Comparison of ENCODE assay signal across 15 mouse cellular contexts in the genomic region with DNA sequence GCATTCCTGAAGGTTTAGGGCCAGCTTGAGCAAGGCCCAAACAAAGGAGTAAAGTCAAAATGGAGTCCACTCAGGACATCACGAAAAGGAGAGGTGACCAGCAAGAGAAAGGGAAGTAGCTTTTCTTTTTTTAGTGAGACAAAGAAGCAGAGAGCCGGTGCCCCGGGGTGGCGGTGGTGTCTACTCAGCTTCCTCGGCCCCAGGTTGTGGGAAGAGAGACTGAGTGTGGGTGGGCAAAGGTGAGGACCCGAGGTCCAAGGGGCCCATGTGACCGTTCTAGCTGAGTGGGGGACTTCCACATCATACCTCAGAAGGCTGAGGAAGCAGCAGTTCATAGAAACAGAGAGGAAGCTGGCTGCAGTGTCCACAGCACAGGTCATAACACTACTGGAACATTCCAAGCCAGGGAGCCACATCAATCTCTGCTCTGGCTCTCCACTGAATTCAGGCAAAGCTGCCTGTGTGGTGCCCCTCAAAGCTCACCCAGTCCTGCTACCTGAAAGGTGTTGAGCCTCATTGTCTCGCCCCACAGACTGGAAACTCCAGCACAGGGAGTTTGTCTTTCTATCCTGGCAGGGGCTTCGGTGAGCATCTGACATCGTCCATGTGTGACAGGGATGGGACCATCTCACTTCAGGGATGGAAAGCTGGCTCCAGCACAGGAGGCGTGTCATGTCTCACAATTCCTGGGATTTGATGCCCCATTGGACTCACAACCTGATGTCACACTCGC. TPM values are rescaled to one million over a fixed set of nuclear protein-coding genes. Genes with fewer than 3 reads are reported as not detected.
DNase-seq lines count a peak whose midpoint lies in the region; ATAC-seq and TF ChIP-seq lines count a peak whose summit lies in the region.
"Had no signal": no experiment of that assay in that cellular context is flagged by ENCODE, and none has a peak within 500 bp of the region (broad histone marks: within the 10 kb centered on the region; RNA-seq: fewer than 3 reads in every experiment).

No protein-coding gene starts in this region.

- WGBS in kidney, embryonic 16.5 days, result 60% methylated on average over 12 of the region's 12 CpGs
- WGBS in liver, embryonic 13.5 days (ENCODE audit: insufficient replicate concordance), result 43% methylated on average over 12 of the region's 12 CpGs
- 76% methylated on average over 12 of the region's 12 CpGs for WGBS in hindbrain, embryonic 13.5 days

- TF ChIP-seq POLR2A in testis, adult 2 months (IDR thresholded peaks at IDR 0.05; ENCODE audit: control insufficient read depth, low read depth, low read length), result no peak

- no peak overlapping the region for H3K4me2 ChIP-seq in kidney, embryonic 16.5 days (replicated peaks; ENCODE audit: low read depth, low read length)
- H3K4me2 ChIP-seq in liver, embryonic 13.5 days, result no peak overlapping the region
- no peak overlapping the region for H3K4me2 ChIP-seq in hindbrain, embryonic 13.5 days
- H3K4me2 ChIP-seq: embryonic facial prominence, embryonic 13.5 days; midbrain, embryonic 12.5 days had no signal

- no peak for DNase-seq in kidney, postnatal 25 days
- no peak for DNase-seq in testis, postnatal 14 days (ENCODE audit: low spot score)
- DNase-seq in liver, embryonic 13.5 days, result no peak
- DNase-seq in frontal cortex, postnatal 36 days (ENCODE audit: low spot score in 2 of 2), result no peak
- no peak for DNase-seq in cerebellum, postnatal 10 days
- DNase-seq: adrenal gland, postnatal 36 days; cerebellum, adult 8-10 months; forebrain, postnatal 0 days; thymus, postnatal 25 days had no signal

- H3K4me3 ChIP-seq in kidney, embryonic 16.5 days (ENCODE audit: low read length), result no peak overlapping the region
- H3K4me3 ChIP-seq in testis, adult 2 months (ENCODE audit: control insufficient read depth, low read depth, low read length), result no peak overlapping the region
- no peak overlapping the region for H3K4me3 ChIP-seq in liver, embryonic 13.5 days (replicated peaks)
- no peak overlapping the region for H3K4me3 ChIP-seq in hindbrain, embryonic 13.5 days
- H3K4me3 ChIP-seq: embryonic facial prominence, embryonic 13.5 days; midbrain, embryonic 12.5 days had no signal

- H3K36me3 ChIP-seq in kidney, embryonic 16.5 days (ENCODE audit: insufficient read depth, low read length), result no peaks in the 10 kb centered on the region
- H3K36me3 ChIP-seq in testis, adult 2 months (ENCODE audit: control insufficient read depth, insufficient read depth, low read length), result no peaks in the 10 kb centered on the region
- no peaks in the 10 kb centered on the region for H3K36me3 ChIP-seq in liver, embryonic 13.5 days
- H3K36me3 ChIP-seq in hindbrain, embryonic 13.5 days, result no peaks in the 10 kb centered on the region
- H3K36me3 ChIP-seq: embryonic facial prominence, embryonic 13.5 days; midbrain, embryonic 12.5 days had no signal

- H3K27ac ChIP-seq in kidney, embryonic 16.5 days (ENCODE audit: low read length), result peak overlapping the region; percentile 43; the same call in 1 of the 2 replicates
- peak overlapping the region; percentile 28; the same call in 1 of the 2 replicates for H3K27ac ChIP-seq in testis, adult 2 months (ENCODE audit: control insufficient read depth, insufficient read depth, low read depth, low read length)
- H3K27ac ChIP-seq in liver, embryonic 13.5 days, result peak overlapping the region; percentile 49
- no peak overlapping the region for H3K27ac ChIP-seq in hindbrain, embryonic 13.5 days
- H3K27ac ChIP-seq: embryonic facial prominence, embryonic 13.5 days; hindbrain, postnatal 0 days; midbrain, embryonic 12.5 days had no signal

- peaks cover 30% of the 10 kb centered on the region for H3K4me1 ChIP-seq in kidney, embryonic 16.5 days (ENCODE audit: insufficient read depth, low read length)
- H3K4me1 ChIP-seq in testis, adult 2 months (ENCODE audit: control insufficient read depth, insufficient read depth, low read length), result peaks cover 18% of the 10 kb centered on the region
- H3K4me1 ChIP-seq in liver, embryonic 13.5 days (replicated peaks), result peaks cover 22% of the 10 kb centered on the region
- peaks cover 25% of the 10 kb centered on the region for H3K4me1 ChIP-seq in hindbrain, embryonic 13.5 days (replicated peaks)

- no peak for ATAC-seq in kidney, embryonic 16.5 days (ENCODE audit: low FRiP score, low TSS enrichment)
- ATAC-seq in liver, embryonic 13.5 days (ENCODE audit: low read depth), result no peak
- ATAC-seq in hindbrain, embryonic 13.5 days (ENCODE audit: low FRiP score), result no peak
- ATAC-seq: forebrain, postnatal 0 days; hindbrain, postnatal 0 days had no signal

- no peak for TF ChIP-seq CTCF in testis, adult 2 months (IDR thresholded peaks at IDR 0.05; ENCODE audit: control insufficient read depth, insufficient read depth, insufficient replicate concordance, low read depth, low read length)

- H3K9me3 ChIP-seq in kidney, embryonic 16.5 days (ENCODE audit: low read length), result no peaks in the 10 kb centered on the region
- no peaks in the 10 kb centered on the region for H3K9me3 ChIP-seq in liver, embryonic 13.5 days (replicated peaks)
- no peaks in the 10 kb centered on the region for H3K9me3 ChIP-seq in hindbrain, embryonic 13.5 days

- no peak overlapping the region for H3K9ac ChIP-seq in kidney, embryonic 16.5 days (replicated peaks; ENCODE audit: low read length)
- H3K9ac ChIP-seq in liver, embryonic 13.5 days, result no peak overlapping the region
- no peak overlapping the region for H3K9ac ChIP-seq in hindbrain, embryonic 13.5 days
- H3K9ac ChIP-seq: embryonic facial prominence, embryonic 13.5 days; forebrain, postnatal 0 days; midbrain, embryonic 12.5 days had no signal

- H3K27me3 ChIP-seq in kidney, embryonic 16.5 days (ENCODE audit: insufficient read depth, low read length), result peaks cover 20% of the 10 kb centered on the region
- peaks cover 2% of the 10 kb centered on the region; the same call in 1 of the 2 replicates for H3K27me3 ChIP-seq in testis, adult 2 months (ENCODE audit: control insufficient read depth, insufficient read depth, low read length)
- H3K27me3 ChIP-seq in liver, embryonic 13.5 days, result peaks cover 51% of the 10 kb centered on the region
- H3K27me3 ChIP-seq in hindbrain, embryonic 13.5 days, result peaks cover 67% of the 10 kb centered on the region

RNA-seq across cellular contexts. Expression of gene Irf5, which starts 3.0 kb away (rescaled TPM):
- 6.0 and 8.0 TPM in 2 replicates for polyA plus RNA-seq in kidney, embryonic 16.5 days (2015; fragmentation: Nextera tagmentation; extraction: Ambion mirVana)
- polyA plus RNA-seq in testis, adult 2 months (2012; rRNA removed), result 0.86 and 1.2 TPM in 2 replicates
- polyA plus RNA-seq in liver, embryonic 13.5 days (2015; fragmentation: Nextera tagmentation; extraction: Ambion mirVana), result 6.9 TPM in 2 replicates
- polyA plus RNA-seq in hindbrain, embryonic 13.5 days (2015; fragmentation: Nextera tagmentation; extraction: Ambion mirVana), result 2.1 and 2.7 TPM in 2 replicates

RNA-seq across cellular contexts. Expression of gene Kcp, which starts 15.7 kb away (rescaled TPM):
- 34.5 and 36.3 TPM in 2 replicates for polyA plus RNA-seq in kidney, embryonic 16.5 days (2015; fragmentation: Nextera tagmentation; extraction: Ambion mirVana)
- polyA plus RNA-seq in testis, adult 2 months (2012; rRNA removed), result 2.7 and 3.1 TPM in 2 replicates
- polyA plus RNA-seq in liver, embryonic 13.5 days (2015; fragmentation: Nextera tagmentation; extraction: Ambion mirVana), result 1.5 and 1.6 TPM in 2 replicates
- 20.1 and 20.5 TPM in 2 replicates for polyA plus RNA-seq in hindbrain, embryonic 13.5 days (2015; fragmentation: Nextera tagmentation; extraction: Ambion mirVana)

RNA-seq across cellular contexts. Expression of gene Atp6v1fnb, which starts 52.2 kb away (rescaled TPM):
- polyA plus RNA-seq in kidney, embryonic 16.5 days (2015; fragmentation: Nextera tagmentation; extraction: Ambion mirVana), result 0.30 and 0.37 TPM in 2 replicates
- 26.9 and 31.6 TPM in 2 replicates for polyA plus RNA-seq in testis, adult 2 months (2012; rRNA removed)
- polyA plus RNA-seq in liver, embryonic 13.5 days (2015; fragmentation: Nextera tagmentation; extraction: Ambion mirVana), result not detected in 2 replicates
- 0.57 and 1.0 TPM in 2 replicates for polyA plus RNA-seq in hindbrain, embryonic 13.5 days (2015; fragmentation: Nextera tagmentation; extraction: Ambion mirVana)
- polyA plus RNA-seq: hindbrain, postnatal 0 days; midbrain, embryonic 12.5 days had no signal

RNA-seq across cellular contexts. Expression of gene Atp6v1f, which starts 55.9 kb away (rescaled TPM):
- polyA plus RNA-seq in kidney, embryonic 16.5 days (2015; fragmentation: Nextera tagmentation; extraction: Ambion mirVana), result 302 and 320 TPM in 2 replicates
- polyA plus RNA-seq in testis, adult 2 months (2012; rRNA removed), result 454 and 457 TPM in 2 replicates
- polyA plus RNA-seq in liver, embryonic 13.5 days (2015; fragmentation: Nextera tagmentation; extraction: Ambion mirVana), result 132 and 152 TPM in 2 replicates
- polyA plus RNA-seq in hindbrain, embryonic 13.5 days (2015; fragmentation: Nextera tagmentation; extraction: Ambion mirVana), result 337 and 340 TPM in 2 replicates

Comparison
In these comparisons a context has a peak if more than half of its experiments do, and no peak if none do; other contexts are left out.
1. RNA of gene Atp6v1fnb, which starts 52.2 kb away (polyA plus RNA-seq): 26.9 to 31.6 TPM in testis, adult 2 months; 0.57 to 1.0 TPM in hindbrain, embryonic 13.5 days, 0.30 to 0.37 TPM in kidney, embryonic 16.5 days and not detected in liver, embryonic 13.5 days; every median in the first group is over 10 times any median in the second.